Mouse (Mus musculus) heart, embryonic 13.5 days (tissue): ENCODE results near the gene Fam83e. TPM values are rescaled to one million over a fixed set of nuclear protein-coding genes. Genes with fewer than 3 reads are reported as not detected.
A peak's percentile ranks its signal among the peaks of the same experiment; 100 is the strongest.

ENCODE experiments used
- ATAC-seq: fragments of 200-750 bp; cut with Nextera tagmentation; 2 replicates; pipeline ENCODE4 v1.8.0; 2017; ENCODE audit warnings: moderate TSS enrichment; ENCODE audit not compliant: insufficient number of reproducible peaks, low FRiP score, low TSS enrichment; ENCODE audit errors: extremely low read depth
- H3K27ac ChIP-seq: fragments of 300-500 bp; sonication (generic); replicated peaks from 2 replicates; pipeline ENCODE4 v1.5.1; 2015; ENCODE audit warnings: moderate library complexity, mild to moderate bottlenecking, inconsistent platforms
- H3K27me3 ChIP-seq: fragments of 300-500 bp; sonication (generic); replicated peaks from 2 replicates; pipeline ENCODE4 v1.6.1; 2015; ENCODE audit warnings: mild to moderate bottlenecking, inconsistent platforms
- H3K36me3 ChIP-seq: fragments of 300-500 bp; sonication (generic); 2 replicates; pipeline ENCODE4 v1.6.1; 2015; ENCODE audit warnings: mild to moderate bottlenecking, inconsistent platforms
- H3K4me1 ChIP-seq: fragments of 300-500 bp; sonication (generic); 2 replicates; pipeline ENCODE4 v1.6.1; 2015; ENCODE audit warnings: inconsistent platforms
- H3K4me2 ChIP-seq: fragments of 300-500 bp; sonication (generic); 2 replicates; pipeline ENCODE4 v1.6.1; 2015; ENCODE audit warnings: inconsistent platforms, mild to moderate bottlenecking, moderate library complexity
- H3K4me3 ChIP-seq: fragments of 300-500 bp; sonication (generic); 2 replicates; pipeline ENCODE4 v1.5.1; 2015; ENCODE audit warnings: moderate library complexity, mild to moderate bottlenecking, inconsistent platforms
- H3K9ac ChIP-seq: fragments of 300-500 bp; sonication (generic); 2 replicates; pipeline ENCODE4 v1.6.1; 2015; ENCODE audit warnings: inconsistent platforms, mild to moderate bottlenecking, moderate library complexity
- H3K9me3 ChIP-seq: fragments of 300-500 bp; sonication (generic); 2 replicates; pipeline ENCODE4 v1.6.1; 2016; ENCODE audit warnings: inconsistent platforms
- WGBS: fragments of 180-500 bp; shearing (Covaris S2); methylation state at CpG from one replicate; pipeline ENCODE4 v1.1.7; 2015; ENCODE audit warnings: mixed read lengths; 5-methylcytosine and 5-hydroxymethylcytosine counted together
- polyA plus RNA-seq: library from polyadenylated mRNA; unstranded; fragments of >200 nt; fragmentation: Nextera tagmentation; extraction: Ambion mirVana; gene quantifications from 2 replicates; pipeline ENCODE4 v1.2.1, GENCODE M21; 2015

The Fam83e gene
- polyA plus RNA-seq, 1 experiment from 2014 or later: 0.20 TPM

GRCm38 (mm10) chr7:45689099-45689498 lies 31.9 kb upstream of the Fam83e start:
- 54% methylated on average over 6 of the region's 6 CpGs for WGBS
- H3K9ac ChIP-seq: peak overlapping the region; percentile 60
- H3K36me3 ChIP-seq: no peaks in the 10 kb centered on the region

DNA sequence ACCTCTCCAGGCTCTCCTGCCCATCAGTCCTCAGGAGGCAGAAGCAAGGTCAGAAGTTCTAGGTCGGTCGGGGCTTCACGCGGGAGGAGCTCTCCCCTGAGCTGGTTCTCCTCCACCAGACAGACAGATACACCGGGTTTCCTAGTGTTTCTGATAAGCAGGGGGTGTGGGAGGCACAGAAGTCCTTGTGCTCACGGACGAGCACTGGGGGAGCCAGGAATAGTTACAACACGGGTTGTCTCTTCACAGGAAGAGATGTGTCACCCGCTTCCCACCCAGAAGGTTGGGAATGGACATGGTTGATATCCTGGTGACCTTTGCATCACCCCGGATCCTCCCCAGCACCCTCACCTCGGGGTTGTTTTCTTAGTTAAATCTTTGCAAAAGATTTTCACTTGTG lies 31.2 kb upstream of the Fam83e start:
- peak overlapping the region; percentile 60; the same call in 1 of the 2 replicates for H3K9ac ChIP-seq
- no peaks in the 10 kb centered on the region for H3K9me3 ChIP-seq
- no peaks in the 10 kb centered on the region for H3K36me3 ChIP-seq
- 0 out of 2 replicates have a peak, but pooled peaks cover 3% of the 10 kb centered on the region for H3K27me3 ChIP-seq
- peak overlapping the region; percentile 6; the same call in 1 of the 2 replicates for H3K4me2 ChIP-seq
- peak overlapping the region; percentile 58 for H3K27ac ChIP-seq
- ATAC-seq: peak; percentile 10; the same call in 1 of the 2 replicates
- WGBS: 11% methylated on average over 11 of the region's 11 CpGs
- H3K4me3 ChIP-seq: no peak overlapping the region
- H3K4me1 ChIP-seq: peaks cover 17% of the 10 kb centered on the region

More at GRCm38 (mm10) chr7:45689099-45689498, 31.9 kb upstream of the Fam83e start:
- Histone ChIP-seq H3K4me1 (peaks cover 17% of the 10 kb centered on the region), H3K9me3 (no peaks in the 10 kb centered on the region), H3K27me3 (peaks cover 9% of the 10 kb centered on the region; the same call in 1 of the 2 replicates), H3K4me3 (no peak overlapping the region), H3K4me2 (no peak overlapping the region), H3K27ac (0 out of 2 replicates have a peak overlapping the region, but pooled peaks have one; percentile 58)
- ATAC-seq: no peak

GRCm38 (mm10) chr7:45692364-45692763 lies 28.6 kb upstream of the Fam83e start:
- no peak overlapping the region for H3K4me3 ChIP-seq
- no peak for ATAC-seq

DNA sequence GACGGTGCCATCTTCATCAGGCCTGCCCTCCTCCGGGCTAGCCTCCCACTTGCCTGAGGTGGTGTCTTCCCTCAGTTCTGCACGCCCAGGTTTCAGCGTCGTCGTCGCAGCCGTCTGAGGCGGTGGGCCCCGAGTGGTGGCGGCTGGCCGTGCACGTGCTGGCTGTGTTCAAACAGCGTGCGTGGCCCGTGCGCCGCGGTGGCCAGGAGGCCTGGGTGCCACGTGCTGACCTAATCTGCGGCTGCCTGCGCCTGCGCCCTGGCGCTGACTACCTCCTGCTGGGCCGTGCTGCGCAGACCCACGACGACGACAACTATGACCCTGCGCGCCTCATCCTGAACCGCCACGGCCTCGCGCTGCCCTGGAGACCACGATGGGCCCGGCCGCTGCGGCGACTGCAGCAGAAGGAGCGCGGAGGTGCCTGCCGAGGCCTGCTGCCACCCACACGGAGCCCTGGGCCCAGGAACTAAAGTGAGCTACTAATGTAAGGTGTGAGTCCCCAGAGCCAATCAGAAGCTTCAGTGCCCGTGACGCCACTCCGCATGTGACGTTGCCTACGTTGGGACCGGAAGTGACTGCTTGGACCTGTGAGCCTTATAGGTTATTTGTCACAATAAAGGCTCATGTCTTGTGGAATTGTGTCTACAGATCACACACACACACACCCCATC lies 27.0 kb upstream of the Fam83e start, which contains the start of gene Sec1:
Gene Sec1, minus strand, starts transcription at position 482 of the 671 bp plus-strand sequence.
- ATAC-seq: no peak
- no peak within 1 kb of the TSS for H3K4me3 ChIP-seq
- H3K36me3 ChIP-seq: no peaks in the 10 kb centered on the region
- no peaks in the 10 kb centered on the region for H3K9me3 ChIP-seq
- no peak within 1 kb of the TSS for H3K4me2 ChIP-seq
- H3K27me3 ChIP-seq: peaks cover 15% of the 10 kb centered on the region
- no peak within 1 kb of the TSS for H3K27ac ChIP-seq
- WGBS: 86% methylated on average over 50 of the region's 50 CpGs
- H3K9ac ChIP-seq: no peak within 1 kb of the TSS
- peaks cover 15% of the 10 kb centered on the region for H3K4me1 ChIP-seq

More at GRCm38 (mm10) chr7:45692364-45692763, 28.6 kb upstream of the Fam83e start:
- no peaks in the 10 kb centered on the region for H3K9me3 ChIP-seq
- H3K36me3 ChIP-seq: no peaks in the 10 kb centered on the region
- H3K4me1 ChIP-seq: peaks cover 17% of the 10 kb centered on the region
- no peak overlapping the region for H3K27ac ChIP-seq
- 48% methylated on average over 2 of the region's 2 CpGs for WGBS
- H3K4me2 ChIP-seq: no peak overlapping the region
- no peak overlapping the region for H3K9ac ChIP-seq
- H3K27me3 ChIP-seq: no peaks in the 10 kb centered on the region

DNA sequence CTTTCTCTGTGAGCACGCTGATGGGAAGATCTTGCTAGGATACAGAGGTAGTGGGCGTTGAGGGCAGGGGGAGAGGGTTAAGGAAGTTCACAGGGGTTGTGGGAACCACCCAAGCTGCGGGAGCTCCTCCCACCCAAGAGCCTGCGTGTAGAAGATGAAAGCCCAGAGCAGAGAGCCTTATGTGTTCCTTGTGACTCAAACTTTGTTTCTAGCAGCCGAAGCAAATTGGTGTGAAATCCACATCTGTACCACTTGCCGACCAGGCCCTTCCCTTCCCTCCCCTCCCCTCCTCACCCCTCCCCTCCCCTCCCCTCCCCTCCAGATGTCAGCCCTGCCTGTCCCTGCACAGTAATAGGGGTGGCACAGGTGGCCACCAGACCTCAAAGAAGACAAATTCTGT lies 25.9 kb upstream of the Fam83e start:
- ATAC-seq: no peak
- Histone ChIP-seq H3K4me2 (no peak overlapping the region), H3K4me1 (peaks cover 15% of the 10 kb centered on the region), H3K36me3 (no peaks in the 10 kb centered on the region), H3K27me3 (peaks cover 25% of the 10 kb centered on the region), H3K4me3 (no peak overlapping the region), H3K9me3 (no peaks in the 10 kb centered on the region), H3K27ac (no peak overlapping the region), H3K9ac (no peak overlapping the region)
- 28% methylated on average over 6 of the region's 6 CpGs for WGBS

DNA sequence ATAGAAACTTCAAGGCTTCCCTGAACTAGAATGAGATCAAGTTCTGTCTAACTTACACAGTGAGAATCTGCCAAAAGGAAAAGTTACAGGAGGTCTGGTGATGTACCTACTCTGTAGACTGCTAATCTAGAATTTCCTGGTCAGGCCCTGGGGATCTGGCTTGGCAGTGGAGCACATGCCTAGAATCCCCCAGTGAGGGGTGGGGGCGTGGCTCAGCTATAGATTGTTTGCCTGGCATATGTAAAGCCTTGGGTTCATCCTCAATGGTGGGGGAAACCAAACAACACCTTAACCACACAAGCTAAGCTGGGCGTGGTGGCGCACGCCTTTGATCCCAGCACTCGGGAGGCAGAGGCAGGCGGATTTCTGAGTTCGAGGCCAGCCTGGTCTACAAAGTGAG lies 23.1 kb upstream of the Fam83e start:
- H3K9ac ChIP-seq: no peak overlapping the region
- H3K36me3 ChIP-seq: no peaks in the 10 kb centered on the region
- H3K4me2 ChIP-seq: no peak overlapping the region
- no peak overlapping the region for H3K4me3 ChIP-seq
- H3K27ac ChIP-seq: no peak overlapping the region
- peaks cover 24% of the 10 kb centered on the region for H3K4me1 ChIP-seq
- no peak for ATAC-seq
- H3K9me3 ChIP-seq: no peaks in the 10 kb centered on the region
- 60% methylated on average over 6 of the region's 7 CpGs for WGBS
- peaks cover 40% of the 10 kb centered on the region for H3K27me3 ChIP-seq

DNA sequence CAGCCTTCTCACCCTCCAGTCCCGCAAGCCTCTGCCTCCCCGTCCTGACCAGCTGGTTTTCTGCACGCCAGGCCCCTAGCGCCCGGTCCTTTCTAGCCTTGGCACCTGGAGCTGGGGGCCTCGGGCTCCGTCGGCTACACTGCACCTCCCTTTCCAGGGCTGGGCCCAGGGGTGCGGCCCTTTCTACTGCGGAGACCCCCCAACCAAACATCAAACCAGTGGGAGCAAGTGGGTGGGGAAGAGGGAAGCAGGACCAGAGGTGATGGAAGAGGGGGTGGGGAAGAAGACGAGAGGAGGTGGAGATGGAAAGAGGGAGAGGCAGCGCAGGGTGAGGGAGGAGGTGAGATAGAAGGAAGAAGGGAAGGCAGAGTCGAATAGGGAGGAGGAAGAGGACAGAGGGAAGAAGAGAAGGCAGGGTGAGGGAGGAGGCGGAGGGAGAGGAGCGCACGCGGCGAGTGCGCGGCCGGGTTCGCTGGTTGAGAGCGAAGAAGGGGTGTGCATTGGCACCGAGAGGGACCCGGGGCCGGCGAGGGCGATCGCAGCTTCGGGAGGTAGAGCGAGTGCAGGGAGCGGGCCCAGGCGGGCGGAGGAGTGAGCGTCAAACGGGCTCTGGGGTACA lies 21.4 kb upstream of the Fam83e start, which contains the start of gene Car11:
Gene Car11, plus strand, starts transcription at position 321 of the 619 bp plus-strand sequence.
- H3K4me1 ChIP-seq: peaks cover 35% of the 10 kb centered on the region
- no peaks in the 10 kb centered on the region for H3K36me3 ChIP-seq

DNA sequence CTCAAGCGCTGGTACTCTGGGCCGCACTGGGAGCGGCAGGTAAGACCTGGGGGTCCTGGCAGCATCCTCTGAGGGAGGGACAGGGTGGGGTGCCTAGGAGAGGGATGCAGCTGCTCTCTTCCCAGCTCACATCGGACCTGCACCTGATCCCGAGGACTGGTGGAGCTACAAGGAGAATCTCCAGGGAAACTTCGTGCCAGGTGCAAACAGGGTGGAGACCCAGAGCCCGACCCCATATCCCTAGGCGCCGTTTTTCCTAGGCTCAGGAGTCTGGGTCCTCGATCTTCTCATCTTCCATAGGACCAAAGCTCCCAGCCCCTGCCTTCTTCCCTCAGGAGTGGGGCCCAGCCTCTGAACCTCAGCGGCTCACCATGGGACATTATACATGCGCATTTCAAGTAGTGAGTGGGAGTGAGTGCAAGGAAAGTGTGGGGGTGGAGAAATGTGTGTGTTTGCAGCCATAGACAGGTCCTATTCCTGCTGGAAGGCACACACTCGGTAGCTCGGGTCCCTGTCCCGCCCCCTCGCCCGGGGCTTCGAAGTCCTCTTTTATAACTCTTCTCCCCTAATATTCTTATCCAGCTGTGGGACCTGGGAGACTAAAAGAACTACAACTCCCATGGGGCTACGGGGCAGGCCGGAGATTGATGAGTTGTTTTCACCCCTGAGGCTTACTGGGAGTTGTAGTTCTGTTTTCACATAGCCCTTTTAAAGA lies 20.6 kb upstream of the Fam83e start:
- H3K4me2 ChIP-seq: peak overlapping the region; percentile 82
- WGBS: 1% methylated on average over 20 of the region's 20 CpGs
- peak overlapping the region; percentile 76 for H3K9ac ChIP-seq
- no peaks in the 10 kb centered on the region for H3K9me3 ChIP-seq
- no peak overlapping the region for H3K27ac ChIP-seq
- H3K4me3 ChIP-seq: peak overlapping the region; percentile 51
- no peaks in the 10 kb centered on the region for H3K36me3 ChIP-seq
- no peak for ATAC-seq
- H3K4me1 ChIP-seq: peaks cover 38% of the 10 kb centered on the region
- peaks cover 40% of the 10 kb centered on the region for H3K27me3 ChIP-seq

More for the DNA sequence above, 21.4 kb upstream of the Fam83e start, which contains the start of gene Car11:
- Histone ChIP-seq H3K4me3 (peak within 1 kb of the TSS; percentile 51), H3K27me3 (peaks cover 40% of the 10 kb centered on the region), H3K9me3 (no peaks in the 10 kb centered on the region), H3K4me2 (peak within 1 kb of the TSS; percentile 82), H3K9ac (peak within 1 kb of the TSS; percentile 76), H3K27ac (no peak within 1 kb of the TSS)
- no peak for ATAC-seq
- WGBS: 2% methylated on average over 36 of the region's 36 CpGs

DNA sequence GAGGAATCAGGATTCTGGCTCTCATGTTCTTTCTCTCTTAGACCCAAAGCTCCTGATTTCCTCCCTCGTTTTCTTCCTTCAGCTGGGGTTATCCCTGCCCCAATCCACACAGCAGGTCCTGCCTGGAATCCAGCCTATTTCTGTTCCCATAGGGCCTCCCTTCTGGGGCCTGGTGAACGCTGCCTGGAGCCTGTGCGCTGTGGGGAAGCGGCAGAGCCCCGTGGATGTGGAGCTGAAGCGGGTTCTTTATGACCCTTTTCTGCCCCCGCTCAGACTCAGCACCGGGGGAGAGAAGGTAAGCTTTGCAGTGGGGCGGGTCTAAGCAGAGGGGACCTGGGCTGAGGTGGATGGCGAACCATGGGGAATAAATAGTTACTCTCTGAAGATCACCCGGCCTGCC lies 19.9 kb upstream of the Fam83e start:
- peak overlapping the region; percentile 77 for H3K9ac ChIP-seq
- no peaks in the 10 kb centered on the region for H3K36me3 ChIP-seq
- H3K27me3 ChIP-seq: peaks cover 40% of the 10 kb centered on the region
- H3K4me1 ChIP-seq: peaks cover 44% of the 10 kb centered on the region
- peak overlapping the region; percentile 51 for H3K4me3 ChIP-seq
- 29% methylated on average over 11 of the region's 11 CpGs for WGBS
- H3K9me3 ChIP-seq: no peaks in the 10 kb centered on the region
- H3K4me2 ChIP-seq: peak overlapping the region; percentile 82
- ATAC-seq: no peak
- H3K27ac ChIP-seq: peak overlapping the region; percentile 51

- H3K4me3 ChIP-seq: peak overlapping the region; percentile 51; the same call in 1 of the 2 replicates
- 76% methylated on average over 11 of the region's 11 CpGs for WGBS
- no peak overlapping the region for H3K27ac ChIP-seq
- ATAC-seq: no peak
- peak overlapping the region; percentile 82 for H3K4me2 ChIP-seq
- peak overlapping the region; percentile 77; the same call in 1 of the 2 replicates for H3K9ac ChIP-seq
- H3K27me3 ChIP-seq: peaks cover 40% of the 10 kb centered on the region
- H3K36me3 ChIP-seq: no peaks in the 10 kb centered on the region
- no peaks in the 10 kb centered on the region for H3K9me3 ChIP-seq
- peaks cover 49% of the 10 kb centered on the region for H3K4me1 ChIP-seq
Measured at GRCm38 (mm10) chr7:45701607-45702006, 19.4 kb upstream of the Fam83e start.

DNA sequence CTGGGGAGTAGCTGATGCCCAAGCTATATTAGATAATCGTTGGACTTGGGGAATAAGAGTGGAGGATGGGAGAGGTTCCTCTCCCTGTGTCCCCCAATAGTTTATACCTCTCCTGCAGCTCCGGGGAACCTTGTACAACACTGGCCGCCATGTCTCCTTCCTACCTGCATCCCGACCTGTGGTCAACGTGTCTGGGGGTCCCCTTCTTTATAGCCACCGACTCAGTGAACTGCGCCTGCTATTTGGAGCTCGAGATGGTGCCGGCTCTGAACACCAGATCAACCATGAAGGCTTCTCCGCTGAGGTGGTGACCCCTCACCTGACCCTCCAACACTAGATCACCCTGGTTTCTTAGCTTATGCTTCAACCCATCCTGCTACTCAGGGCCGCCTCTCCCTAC lies 18.7 kb upstream of the Fam83e start:
- Histone ChIP-seq H3K27ac (no peak overlapping the region), H3K36me3 (no peaks in the 10 kb centered on the region), H3K9ac (no peak overlapping the region), H3K9me3 (no peaks in the 10 kb centered on the region), H3K4me1 (peaks cover 55% of the 10 kb centered on the region), H3K4me2 (no peak overlapping the region), H3K27me3 (peaks cover 40% of the 10 kb centered on the region), H3K4me3 (no peak overlapping the region)
- WGBS: 88% methylated on average over 11 of the region's 11 CpGs
- ATAC-seq: no peak
